Mouse (Mus musculus) kidney, adult 9 months (tissue): ENCODE results near the gene Fndc4.

ENCODE experiments used
- DNase-seq: peaks from one replicate; pipeline ENCODE4 v3.0.0; 2022

Fndc4 gene

DNA sequence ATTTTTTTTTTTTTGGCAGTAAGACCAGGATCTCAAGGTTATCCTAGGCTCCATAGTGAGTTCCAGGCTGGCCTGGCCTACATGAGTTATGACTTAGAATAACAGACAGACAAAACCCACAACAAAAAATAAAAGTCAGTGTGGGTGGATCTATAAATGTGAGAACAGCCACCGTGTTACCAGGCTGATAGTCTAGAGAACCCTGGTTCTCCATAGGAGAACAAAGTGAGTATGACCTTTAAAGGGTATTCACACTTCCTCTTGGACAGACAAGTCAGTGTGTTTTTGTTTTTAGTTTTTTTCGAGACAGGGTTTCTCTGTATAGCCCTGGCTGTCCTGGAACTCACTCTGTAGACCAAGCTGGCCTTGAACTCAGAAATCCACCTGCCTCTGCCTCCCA is 39.9 kb downstream of the Fndc4 start:
- no peak for DNase-seq

DNA sequence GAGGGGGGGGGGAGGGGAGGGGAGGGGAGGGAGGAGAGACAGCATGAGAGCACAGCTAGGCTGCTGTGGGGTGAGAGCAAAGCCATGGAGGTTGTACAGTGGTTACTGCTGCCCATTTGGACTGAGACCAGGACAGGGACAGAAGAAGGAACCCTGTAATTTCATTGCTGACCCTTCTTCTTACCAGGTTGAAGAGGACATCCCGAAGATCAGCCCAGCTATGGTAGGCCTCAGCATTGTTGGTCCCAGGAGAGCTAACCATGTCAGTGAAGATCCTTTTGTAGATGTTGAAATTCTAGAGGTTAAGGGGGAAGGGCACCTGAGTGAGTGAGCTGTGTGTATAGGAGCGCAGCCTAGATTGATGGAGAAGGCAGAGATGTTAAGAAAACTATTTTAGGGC is 40.5 kb downstream of the Fndc4 start:
- DNase-seq: no peak

DNA sequence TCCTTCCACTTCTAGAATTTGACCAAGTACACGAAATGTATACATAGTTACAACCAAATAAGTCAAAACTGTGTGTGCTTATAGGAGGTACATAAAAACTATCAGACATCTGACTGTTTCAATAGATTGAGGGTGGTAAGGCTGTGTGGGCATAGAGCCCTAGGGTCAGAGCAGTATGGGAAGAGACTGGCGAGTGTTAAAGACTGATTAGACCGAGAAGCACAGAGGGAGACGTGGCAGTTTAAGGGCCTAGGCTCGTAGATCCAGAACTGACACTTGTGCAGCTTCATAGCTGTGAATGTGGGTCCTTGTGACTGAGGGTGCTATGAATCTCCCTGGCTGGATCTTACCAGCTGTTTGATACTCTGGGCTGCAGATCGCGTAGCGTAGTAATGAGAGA is 41.0 kb downstream of the Fndc4 start:
- DNase-seq: no peak

DNA sequence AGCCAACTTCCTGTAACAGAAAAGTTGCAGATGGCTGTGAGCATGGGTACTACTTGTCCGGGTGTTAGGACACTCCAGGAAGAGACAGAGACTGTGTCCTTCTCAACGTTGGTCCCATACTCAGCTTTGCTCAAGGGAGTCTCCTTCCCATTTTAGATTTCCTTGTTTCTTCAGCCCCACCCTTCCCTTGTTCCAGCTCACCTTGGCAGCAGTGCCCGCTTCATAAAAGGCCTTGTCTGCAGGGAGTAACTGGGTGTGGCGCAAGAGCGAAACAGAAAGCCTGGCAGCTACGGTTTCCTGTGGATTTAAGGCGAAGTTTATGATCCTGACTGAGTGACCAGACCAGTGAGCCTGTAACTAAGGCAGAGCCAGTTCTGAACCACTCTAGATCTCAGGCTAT is 41.4 kb downstream of the Fndc4 start:
- DNase-seq: peak; percentile 46

DNA sequence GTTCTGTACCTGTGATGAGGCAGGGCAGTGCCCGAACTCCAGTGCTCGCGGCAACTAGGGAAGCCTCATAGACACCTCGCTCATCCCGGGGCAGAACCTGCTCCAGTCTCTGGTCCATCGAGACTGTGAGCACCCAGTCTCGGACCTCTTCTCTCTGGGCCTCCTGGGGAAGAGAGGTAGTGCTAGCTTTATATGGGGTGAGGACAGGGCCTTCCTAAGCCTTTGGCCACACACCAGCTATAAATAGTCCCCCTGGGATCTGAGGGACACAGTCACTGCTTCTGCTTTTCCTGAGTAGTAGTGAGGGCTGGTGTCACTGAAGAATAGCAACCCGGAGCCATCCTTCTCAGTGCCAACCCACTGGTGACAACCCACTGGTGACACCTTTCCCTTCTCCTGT is 42.1 kb downstream of the Fndc4 start:
- no peak for DNase-seq

DNA sequence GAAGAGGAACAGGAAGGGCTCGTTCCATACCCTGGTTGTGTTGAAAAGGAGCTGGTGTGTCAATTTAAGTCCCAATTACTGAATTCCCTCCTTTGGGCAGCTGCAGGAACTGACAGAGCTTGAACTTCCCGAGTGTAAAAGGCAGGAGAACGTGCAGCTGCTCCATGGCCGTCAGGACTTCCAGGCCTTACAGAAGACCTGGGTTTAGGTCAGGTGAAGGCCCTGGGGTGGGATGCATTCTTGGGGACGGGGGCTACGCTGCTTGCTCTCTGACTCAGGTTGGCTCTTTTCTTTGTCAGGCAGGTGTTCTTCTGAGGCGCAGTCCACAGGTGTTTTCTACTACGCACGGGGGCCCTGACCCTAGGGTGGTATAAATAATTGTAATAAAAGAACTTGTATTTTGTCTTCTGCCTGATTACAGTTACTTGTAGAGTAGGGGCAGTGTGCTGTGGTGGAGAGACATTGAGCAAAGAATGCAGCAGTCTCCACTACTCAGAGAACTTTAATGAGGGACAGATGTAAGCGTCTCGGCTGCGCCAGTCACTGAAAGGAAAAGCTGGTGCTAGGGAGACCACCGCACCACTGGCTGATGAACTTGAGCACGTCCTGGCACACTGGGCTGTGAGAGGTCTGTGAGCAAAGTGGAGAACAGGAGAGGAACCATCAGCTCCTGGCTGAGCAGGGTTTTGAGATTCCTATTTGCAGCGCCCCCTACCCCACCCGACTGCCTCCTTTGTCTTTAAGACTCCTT is 42.9 kb downstream of the Fndc4 start:
- DNase-seq: no peak

DNA sequence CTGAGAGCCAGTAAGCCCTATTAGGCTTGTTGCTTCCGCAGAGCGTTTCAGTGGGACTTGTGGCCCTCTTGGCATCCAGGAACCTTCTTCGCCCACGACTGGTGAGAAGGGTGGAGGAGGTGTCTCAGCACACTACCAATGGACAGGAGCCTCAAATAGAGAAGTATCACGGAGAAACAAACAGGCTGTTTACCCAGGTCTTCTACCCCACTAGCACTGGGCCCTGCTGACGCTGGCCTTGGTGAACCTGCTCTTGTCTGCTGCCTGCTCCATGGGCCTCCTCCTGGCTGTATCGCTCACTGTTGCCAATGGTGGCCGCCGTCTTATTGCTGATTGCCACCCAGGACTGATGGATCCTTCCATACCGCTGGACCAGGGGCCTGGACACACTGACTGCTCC is 43.7 kb downstream of the Fndc4 start:
- DNase-seq: no peak

DNA sequence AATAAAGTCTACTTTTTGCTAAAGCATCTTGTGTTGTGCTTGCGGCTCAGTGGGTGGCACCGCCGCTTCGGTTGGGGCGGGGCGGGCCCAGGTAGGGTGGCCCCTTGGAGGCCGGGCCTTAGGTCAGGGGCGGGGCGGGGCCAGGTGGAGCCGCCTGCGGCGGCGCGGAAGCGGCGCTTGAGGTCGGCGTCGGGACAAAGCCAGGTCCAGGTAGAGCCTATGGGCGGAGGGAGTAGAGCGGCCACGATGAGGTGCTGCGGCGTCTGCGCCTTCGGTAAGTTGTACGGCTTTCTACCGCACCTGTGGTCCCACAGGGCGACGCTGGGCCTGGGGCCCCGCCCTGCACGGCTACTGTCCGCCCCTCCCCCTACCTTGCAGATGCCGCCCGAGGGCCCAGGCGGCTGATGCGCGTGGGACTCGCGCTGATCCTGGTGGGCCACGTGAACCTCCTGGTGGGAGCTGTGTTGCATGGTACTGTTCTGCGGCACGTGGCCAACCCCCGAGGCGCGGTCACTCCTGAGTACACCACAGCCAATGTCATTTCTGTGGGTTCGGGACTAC is 44.3 kb downstream of the Fndc4 start, which contains the start of gene Krtcap3:
Gene Krtcap3 (plus strand): TSS at position 151 of the 561 bp plus-strand sequence.
- peak; percentile 73 for DNase-seq

DNA sequence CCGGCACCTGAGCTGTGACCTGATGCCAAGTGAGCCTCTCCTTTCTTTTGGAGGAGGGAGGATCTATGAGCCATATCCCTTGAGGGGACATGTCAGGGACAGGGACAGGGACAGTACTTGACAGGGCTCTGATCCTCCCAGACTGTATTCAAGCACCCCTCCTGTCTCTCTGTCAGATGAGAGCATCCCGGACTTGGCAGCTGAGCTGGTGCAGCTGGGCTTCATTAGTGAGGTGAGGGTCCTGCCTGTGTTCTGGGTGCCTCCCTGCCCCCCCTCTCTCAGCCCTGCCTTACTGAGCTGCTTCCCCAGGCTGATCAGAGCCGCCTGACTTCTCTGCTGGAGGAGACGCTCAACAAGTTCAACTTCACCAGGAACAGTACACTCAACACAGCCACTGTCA is 45.2 kb downstream of the Fndc4 start:
- no peak for DNase-seq
